Comparison of ENCODE assay signal across 25 mouse cellular contexts in the genomic region with DNA sequence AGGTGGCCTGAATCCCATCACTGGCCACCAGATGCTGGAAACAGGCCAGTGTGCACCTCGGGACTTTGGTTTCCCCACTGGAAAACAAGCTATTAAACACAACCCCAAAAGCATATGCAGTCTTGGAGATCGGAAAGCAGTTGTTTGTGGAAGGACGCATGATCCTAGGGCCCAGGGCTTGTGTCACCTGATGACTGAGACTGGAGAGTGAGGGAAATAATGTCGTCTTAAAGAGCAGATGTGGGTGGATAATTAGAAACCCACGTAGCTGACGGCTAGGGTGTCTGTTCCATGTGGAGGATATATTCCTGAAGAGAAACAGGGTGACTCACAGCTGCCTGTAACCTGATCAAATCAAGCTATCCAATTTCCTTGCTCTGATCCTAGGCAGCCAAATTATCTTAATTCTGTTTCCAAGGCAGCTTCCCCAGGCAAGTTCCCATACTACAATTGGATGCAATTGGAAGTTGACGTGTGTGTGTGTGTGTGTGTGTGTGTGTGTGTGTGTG. TPM values are rescaled to one million over a fixed set of nuclear protein-coding genes. Genes with fewer than 3 reads are reported as not detected.
DNase-seq lines count a peak whose midpoint lies in the region; ATAC-seq and TF ChIP-seq lines count a peak whose summit lies in the region.
"Had no signal": no experiment of that assay in that cellular context is flagged by ENCODE, and none has a peak within 500 bp of the region (broad histone marks: within the 10 kb centered on the region; RNA-seq: fewer than 3 reads in every experiment).

No protein-coding gene starts in this region.

- DNase-seq in forebrain, postnatal 0 days, result no peak
- no peak for DNase-seq in limb, embryonic 10.5 days (ENCODE audit: low spot score)
- DNase-seq in embryonic facial prominence, embryonic 11.5 days (ENCODE audit: low spot score), result peak; percentile 49
- peak; percentile 37 for DNase-seq in skeletal muscle tissue, adult 2 months (ENCODE audit: low read depth, low spot score)
- no peak for DNase-seq in spleen, adult 18-20 months
- DNase-seq in midbrain, postnatal 0 days (ENCODE audit: low spot score), result no peak
- DNase-seq: cerebellum, adult 9-11 months; heart, postnatal 4 days; lung, embryonic 14.5 days; retina, postnatal 1 day; thymus, postnatal 25 days had no signal

- no peaks in the 10 kb centered on the region for H3K36me3 ChIP-seq in forebrain, postnatal 0 days (ENCODE audit: insufficient read depth)
- no peaks in the 10 kb centered on the region for H3K36me3 ChIP-seq in forebrain, embryonic 16.5 days (ENCODE audit: control insufficient read depth, insufficient read depth)
- no peaks in the 10 kb centered on the region for H3K36me3 ChIP-seq in limb, embryonic 12.5 days
- H3K36me3 ChIP-seq in limb, embryonic 10.5 days, result no peaks in the 10 kb centered on the region
- no peaks in the 10 kb centered on the region for H3K36me3 ChIP-seq in embryonic facial prominence, embryonic 11.5 days (replicated peaks; ENCODE audit: control insufficient read depth, insufficient read depth, low read depth, low read length)
- H3K36me3 ChIP-seq in midbrain, postnatal 0 days (ENCODE audit: insufficient read depth, low read length), result no peaks in the 10 kb centered on the region
- H3K36me3 ChIP-seq: heart, embryonic 13.5 days had no signal

- no peaks in the 10 kb centered on the region for H3K27me3 ChIP-seq in forebrain, postnatal 0 days (ENCODE audit: insufficient read depth, low read length)
- no peaks in the 10 kb centered on the region for H3K27me3 ChIP-seq in forebrain, embryonic 16.5 days (replicated peaks; ENCODE audit: control insufficient read depth, insufficient read depth, low read length)
- no peaks in the 10 kb centered on the region for H3K27me3 ChIP-seq in limb, embryonic 12.5 days
- H3K27me3 ChIP-seq in limb, embryonic 10.5 days (ENCODE audit: low read depth, poor library complexity, severe bottlenecking), result no peaks in the 10 kb centered on the region; the same call in 1 of the 2 replicates
- H3K27me3 ChIP-seq in embryonic facial prominence, embryonic 11.5 days (ENCODE audit: control insufficient read depth, insufficient read depth, low read length), result no peaks in the 10 kb centered on the region
- no peaks in the 10 kb centered on the region for H3K27me3 ChIP-seq in midbrain, postnatal 0 days (ENCODE audit: insufficient read depth, low read length)

- peak; percentile 77; the same call in 1 of the 2 replicates for ATAC-seq in forebrain, postnatal 0 days
- ATAC-seq in forebrain, embryonic 16.5 days, result no peak
- peak; percentile 63 for ATAC-seq in limb, embryonic 12.5 days (ENCODE audit: insufficient number of reproducible peaks, insufficient read depth, low FRiP score, low TSS enrichment, low read depth)
- no peak for ATAC-seq in embryonic facial prominence, embryonic 11.5 days (replicated peaks; ENCODE audit: insufficient number of reproducible peaks, low FRiP score, low TSS enrichment, low read depth)
- ATAC-seq in midbrain, postnatal 0 days (ENCODE audit: low FRiP score), result no peak
- ATAC-seq: hindbrain, embryonic 16.5 days; intestine, postnatal 0 days had no signal

- no peak overlapping the region for H3K4me3 ChIP-seq in forebrain, postnatal 0 days (ENCODE audit: low read depth, low read length)
- H3K4me3 ChIP-seq in forebrain, embryonic 16.5 days (replicated peaks; ENCODE audit: low read length), result no peak overlapping the region
- H3K4me3 ChIP-seq in limb, embryonic 12.5 days (replicated peaks), result no peak overlapping the region
- H3K4me3 ChIP-seq in limb, embryonic 10.5 days, result no peak overlapping the region
- no peak overlapping the region for H3K4me3 ChIP-seq in embryonic facial prominence, embryonic 11.5 days (ENCODE audit: low read depth, low read length)
- no peak overlapping the region for H3K4me3 ChIP-seq in midbrain, postnatal 0 days (ENCODE audit: low read depth, low read length)
- H3K4me3 ChIP-seq: erythroblast, embryonic 14.5 days; heart, embryonic 13.5 days had no signal

- H3K9me3 ChIP-seq in forebrain, postnatal 0 days (ENCODE audit: low read length), result no peaks in the 10 kb centered on the region
- H3K9me3 ChIP-seq in forebrain, embryonic 16.5 days (ENCODE audit: control insufficient read depth, low read length), result no peaks in the 10 kb centered on the region
- H3K9me3 ChIP-seq in limb, embryonic 12.5 days, result no peaks in the 10 kb centered on the region
- no peaks in the 10 kb centered on the region for H3K9me3 ChIP-seq in limb, embryonic 10.5 days (replicated peaks)
- no peaks in the 10 kb centered on the region for H3K9me3 ChIP-seq in embryonic facial prominence, embryonic 11.5 days (replicated peaks; ENCODE audit: control insufficient read depth, low read length)
- no peaks in the 10 kb centered on the region for H3K9me3 ChIP-seq in midbrain, postnatal 0 days (ENCODE audit: low read length)
- H3K9me3 ChIP-seq: heart, embryonic 13.5 days had no signal

- WGBS in forebrain, postnatal 0 days, result 58% methylated on average over 7 of the region's 7 CpGs
- 72% methylated on average over 7 of the region's 7 CpGs for WGBS in forebrain, embryonic 16.5 days
- 29% methylated on average over 7 of the region's 7 CpGs for WGBS in limb, embryonic 12.5 days
- WGBS in limb, embryonic 10.5 days, result 59% methylated on average over 7 of the region's 7 CpGs
- WGBS in embryonic facial prominence, embryonic 11.5 days, result 27% methylated on average over 7 of the region's 7 CpGs
- 67% methylated on average over 7 of the region's 7 CpGs for WGBS in midbrain, postnatal 0 days

- TF ChIP-seq CTCF in forebrain, postnatal 0 days (IDR thresholded peaks at IDR 0.05; ENCODE audit: low read depth), result no peak
- TF ChIP-seq CTCF in midbrain, postnatal 0 days (IDR thresholded peaks at IDR 0.05), result no peak

- H3K9ac ChIP-seq in forebrain, postnatal 0 days, result no peak overlapping the region
- H3K9ac ChIP-seq in forebrain, embryonic 16.5 days (replicated peaks; ENCODE audit: low read depth, low read length), result no peak overlapping the region
- no peak overlapping the region for H3K9ac ChIP-seq in limb, embryonic 12.5 days (replicated peaks)
- no peak overlapping the region for H3K9ac ChIP-seq in embryonic facial prominence, embryonic 11.5 days (replicated peaks; ENCODE audit: low read length)
- H3K9ac ChIP-seq in midbrain, postnatal 0 days (replicated peaks; ENCODE audit: low read length, poor library complexity, severe bottlenecking), result no peak overlapping the region
- H3K9ac ChIP-seq: heart, embryonic 13.5 days; lung, embryonic 14.5 days had no signal

- H3K4me2 ChIP-seq in forebrain, postnatal 0 days (ENCODE audit: low read depth), result no peak overlapping the region
- no peak overlapping the region for H3K4me2 ChIP-seq in forebrain, embryonic 16.5 days (ENCODE audit: low read length)
- H3K4me2 ChIP-seq in limb, embryonic 12.5 days, result no peak overlapping the region
- H3K4me2 ChIP-seq in embryonic facial prominence, embryonic 11.5 days (ENCODE audit: low read depth, low read length), result no peak overlapping the region
- H3K4me2 ChIP-seq in midbrain, postnatal 0 days (ENCODE audit: low read depth, low read length, poor library complexity, severe bottlenecking), result no peak overlapping the region
- H3K4me2 ChIP-seq: heart, embryonic 13.5 days; liver, embryonic 11.5 days; lung, embryonic 14.5 days; midbrain, embryonic 11.5 days had no signal

- no peaks in the 10 kb centered on the region for H3K4me1 ChIP-seq in forebrain, postnatal 0 days (ENCODE audit: insufficient read depth)
- no peaks in the 10 kb centered on the region for H3K4me1 ChIP-seq in forebrain, embryonic 16.5 days (replicated peaks; ENCODE audit: control insufficient read depth, insufficient read depth, low read length)
- peaks cover 7% of the 10 kb centered on the region for H3K4me1 ChIP-seq in limb, embryonic 12.5 days (replicated peaks)
- H3K4me1 ChIP-seq in limb, embryonic 10.5 days, result peaks cover 13% of the 10 kb centered on the region
- no peaks in the 10 kb centered on the region for H3K4me1 ChIP-seq in embryonic facial prominence, embryonic 11.5 days (ENCODE audit: control insufficient read depth, insufficient read depth, low read length)
- H3K4me1 ChIP-seq in midbrain, postnatal 0 days (ENCODE audit: insufficient read depth, low read length), result no peaks in the 10 kb centered on the region
- H3K4me1 ChIP-seq: heart, embryonic 13.5 days had no signal

- H3K27ac ChIP-seq in forebrain, postnatal 0 days (ENCODE audit: low read depth, low read length), result no peak overlapping the region
- no peak overlapping the region for H3K27ac ChIP-seq in forebrain, embryonic 16.5 days (ENCODE audit: low read length)
- H3K27ac ChIP-seq in limb, embryonic 12.5 days, result peak overlapping the region; percentile 66
- H3K27ac ChIP-seq in limb, embryonic 10.5 days, result no peak overlapping the region
- no peak overlapping the region for H3K27ac ChIP-seq in embryonic facial prominence, embryonic 11.5 days (replicated peaks; ENCODE audit: low read depth, low read length)
- H3K27ac ChIP-seq in midbrain, postnatal 0 days (ENCODE audit: low read depth, low read length), result no peak overlapping the region
- H3K27ac ChIP-seq: heart, embryonic 13.5 days; macrophage had no signal

RNA-seq across cellular contexts. Expression of gene Chrna9, which starts 31.1 kb away (rescaled TPM):
- total RNA-seq in forebrain, postnatal 0 days (2014; rRNA removed), result 0.52 TPM in 1 of 2 replicates, not detected in the other
- polyA plus RNA-seq in forebrain, postnatal 0 days (2015; fragmentation: Nextera tagmentation; extraction: Ambion mirVana), result not detected in 2 replicates
- not detected in 2 replicates for polyA plus RNA-seq in forebrain, embryonic 16.5 days (2015; fragmentation: Nextera tagmentation; extraction: Ambion mirVana)
- polyA plus RNA-seq in limb, embryonic 12.5 days (2016; fragmentation: Nextera tagmentation; extraction: Ambion mirVana), result 0.40 and 0.49 TPM in 2 replicates
- 0.23 TPM in 1 of 2 replicates, not detected in the other for polyA plus RNA-seq in limb, embryonic 10.5 days (2016; fragmentation: Nextera tagmentation; extraction: Ambion mirVana)
- 0.65 and 0.82 TPM in 2 replicates for polyA plus RNA-seq in embryonic facial prominence, embryonic 11.5 days (2014; fragmentation: Nextera tagmentation; extraction: Ambion mirVana)
- not detected in 2 replicates for total RNA-seq in midbrain, postnatal 0 days (2014; rRNA removed)
- not detected in 2 replicates for polyA plus RNA-seq in midbrain, postnatal 0 days (2015; fragmentation: Nextera tagmentation; extraction: Ambion mirVana)
- total RNA-seq: layer of hippocampus, postnatal 14 days; left cerebral cortex, postnatal 14 days; neutrophil, adult 5-6 weeks had no signal
- polyA plus RNA-seq: erythroblast, embryonic 14.5 days; frontal cortex, adult 2 months; gonadal fat pad, adult 2 months; heart, embryonic 13.5 days; hindbrain, embryonic 16.5 days; intestine, postnatal 0 days; liver, embryonic 11.5 days; lung, embryonic 14.5 days; macrophage; midbrain, embryonic 11.5 days had no signal

RNA-seq across cellular contexts. Expression of gene 9130230L23Rik, which starts 38.3 kb away (rescaled TPM):
- total RNA-seq in forebrain, postnatal 0 days (2014; rRNA removed), result not detected in 2 replicates
- polyA plus RNA-seq in forebrain, postnatal 0 days (2015; fragmentation: Nextera tagmentation; extraction: Ambion mirVana), result not detected in 2 replicates
- polyA plus RNA-seq in forebrain, embryonic 16.5 days (2015; fragmentation: Nextera tagmentation; extraction: Ambion mirVana), result not detected in 2 replicates
- 0.28 TPM in 1 of 2 replicates, not detected in the other for polyA plus RNA-seq in limb, embryonic 12.5 days (2016; fragmentation: Nextera tagmentation; extraction: Ambion mirVana)
- 0.10 and 0.11 TPM in 2 replicates for polyA plus RNA-seq in limb, embryonic 10.5 days (2016; fragmentation: Nextera tagmentation; extraction: Ambion mirVana)
- not detected in 2 replicates for polyA plus RNA-seq in embryonic facial prominence, embryonic 11.5 days (2014; fragmentation: Nextera tagmentation; extraction: Ambion mirVana)
- total RNA-seq in midbrain, postnatal 0 days (2014; rRNA removed), result not detected in 2 replicates
- polyA plus RNA-seq in midbrain, postnatal 0 days (2015; fragmentation: Nextera tagmentation; extraction: Ambion mirVana), result not detected in 2 replicates
- total RNA-seq: heart, postnatal 4 days; left cerebral cortex, postnatal 14 days had no signal
- polyA plus RNA-seq: erythroblast, embryonic 14.5 days; frontal cortex, adult 2 months; heart, embryonic 13.5 days; liver, embryonic 11.5 days; macrophage; midbrain, embryonic 11.5 days had no signal

Comparison
In these comparisons a context has a peak if more than half of its experiments do, and no peak if none do; other contexts are left out.
1. ATAC-seq: peak in forebrain, postnatal 0 days (single experiment) and limb, embryonic 12.5 days (single experiment); none in forebrain, embryonic 16.5 days (single experiment), embryonic facial prominence, embryonic 11.5 days (single experiment) and midbrain, postnatal 0 days (single experiment).
2. DNase-seq: peak in embryonic facial prominence, embryonic 11.5 days (single experiment) and skeletal muscle tissue, adult 2 months (single experiment); none in forebrain, postnatal 0 days (single experiment), limb, embryonic 10.5 days (single experiment), spleen, adult 18-20 months (0 of 2) and midbrain, postnatal 0 days (single experiment).